Mouse (Mus musculus): ENCODE data around the gene Dcaf6. TPM values are rescaled to one million over a fixed set of nuclear protein-coding genes. Genes with fewer than 3 reads are reported as not detected.

Gene Dcaf6
- polyA plus RNA-seq, 1 experiment from 2014 or later = 6.6 TPM

Other genes starting within 250 kb of the Dcaf6 start
- gene Tiprl, start 223.5 kb downstream of the Dcaf6 start, polyA plus RNA-seq (2016; fragmentation: Nextera tagmentation; extraction: Ambion mirVana) = 81.4 and 91.7 TPM in 2 replicates
- gene Gpr161, start 164.7 kb downstream of the Dcaf6 start, polyA plus RNA-seq (2016; fragmentation: Nextera tagmentation; extraction: Ambion mirVana) = 1.5 and 1.9 TPM in 2 replicates
- 69.6 and 80.3 TPM in 2 replicates for gene Mpc2, start 162 bp upstream of the Dcaf6 start, polyA plus RNA-seq (2016; fragmentation: Nextera tagmentation; extraction: Ambion mirVana)
- 0.06 TPM in 1 of 2 replicates, not detected in the other for gene Adcy10, start 24.7 kb upstream of the Dcaf6 start, polyA plus RNA-seq (2016; fragmentation: Nextera tagmentation; extraction: Ambion mirVana)
- 141 and 148 TPM in 2 replicates for gene Mpzl1, start 174.1 kb upstream of the Dcaf6 start, polyA plus RNA-seq (2016; fragmentation: Nextera tagmentation; extraction: Ambion mirVana)
- gene Rcsd1, start 249.3 kb upstream of the Dcaf6 start, polyA plus RNA-seq (2016; fragmentation: Nextera tagmentation; extraction: Ambion mirVana) = 10.1 and 10.8 TPM in 2 replicates